Mouse (Mus musculus) NIH3T3 (cell line): ENCODE results near the gene Hpca.

Experiments used
- DNase-seq: peaks from one replicate; pipeline ENCODE4 v3.0.0-alpha.2; 2012; ENCODE audit warnings: low read depth

Gene Hpca

DNA sequence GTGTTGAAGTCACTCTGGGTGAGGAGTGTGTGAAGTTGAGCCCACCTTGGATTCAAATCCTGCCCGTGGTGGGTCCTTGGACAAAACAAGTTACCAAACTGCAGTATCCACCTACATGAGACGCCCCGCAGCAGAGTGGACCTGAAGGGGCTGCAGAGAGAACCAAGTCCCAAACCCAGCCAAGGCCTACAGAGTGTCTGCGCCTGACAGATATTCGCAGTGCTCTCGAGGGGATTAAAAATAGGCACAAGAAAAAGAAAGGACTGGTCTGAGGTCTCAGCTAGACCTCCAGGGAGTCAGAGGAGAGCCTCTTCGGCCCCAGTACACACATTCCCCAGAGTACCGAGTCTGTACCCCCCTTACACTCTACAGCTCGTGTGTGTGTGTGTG, 14.3 kb upstream of the Hpca start:
- DNase-seq, result no peak

DNA sequence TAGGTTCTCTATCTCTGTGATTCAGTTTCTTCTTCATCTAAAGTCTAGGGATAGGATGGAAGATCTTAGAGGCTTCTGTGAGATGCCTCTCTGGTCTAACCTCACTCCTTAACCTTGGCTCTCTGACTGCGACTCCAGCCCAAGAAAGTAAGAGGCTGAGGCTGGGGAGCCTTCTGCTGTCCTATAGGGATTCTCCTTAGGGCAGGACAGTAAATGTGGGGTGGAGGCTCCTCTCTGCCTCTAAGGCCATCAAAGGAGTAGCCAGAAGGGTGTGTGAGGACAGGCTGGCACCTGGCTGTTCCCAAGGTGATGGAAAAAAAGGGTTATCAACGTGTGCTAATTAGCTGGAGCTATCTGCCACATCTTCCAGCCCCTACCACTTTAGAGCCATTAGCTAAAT, 13.8 kb upstream of the Hpca start:
- DNase-seq, result no peak

DNA sequence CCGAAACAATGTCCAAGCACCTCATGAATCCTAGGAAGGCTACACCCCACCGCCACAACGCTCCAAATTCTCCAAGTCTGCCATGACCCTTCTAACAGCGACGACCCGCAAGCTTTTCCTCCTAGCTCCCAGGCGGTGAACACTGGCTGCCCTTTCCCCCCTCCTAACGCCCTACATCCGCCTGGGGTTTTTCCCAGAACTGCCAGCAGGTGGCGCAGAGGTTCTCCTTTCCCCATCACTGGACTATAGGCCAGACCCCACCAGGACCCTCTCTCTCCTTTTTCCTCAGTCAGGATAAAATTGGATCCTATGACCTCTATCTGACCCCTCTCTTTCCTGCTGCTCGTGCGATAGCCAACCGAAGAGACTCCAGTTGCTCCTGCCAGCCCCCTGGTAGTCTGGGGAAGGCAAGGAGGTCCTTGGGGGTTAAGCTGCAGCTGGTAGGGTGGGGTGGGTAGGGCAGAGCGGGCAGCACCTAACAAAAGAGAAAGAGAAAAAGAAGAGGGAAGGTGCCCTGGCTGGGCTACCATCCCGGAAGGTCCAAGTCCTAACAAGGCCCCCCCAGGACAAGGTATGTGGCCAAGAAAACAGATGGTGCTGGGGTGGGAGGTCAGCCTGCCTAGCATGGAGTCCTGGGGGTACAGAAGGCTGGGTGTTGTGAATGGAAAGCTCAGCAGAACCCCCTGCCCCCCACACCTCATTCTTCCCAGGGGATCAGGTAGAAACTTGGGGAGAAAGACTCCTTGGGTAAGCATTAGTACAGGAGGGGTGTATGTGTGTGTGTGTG, 13.2 kb upstream of the Hpca start:
- DNase-seq, result peak; percentile 86

DNA sequence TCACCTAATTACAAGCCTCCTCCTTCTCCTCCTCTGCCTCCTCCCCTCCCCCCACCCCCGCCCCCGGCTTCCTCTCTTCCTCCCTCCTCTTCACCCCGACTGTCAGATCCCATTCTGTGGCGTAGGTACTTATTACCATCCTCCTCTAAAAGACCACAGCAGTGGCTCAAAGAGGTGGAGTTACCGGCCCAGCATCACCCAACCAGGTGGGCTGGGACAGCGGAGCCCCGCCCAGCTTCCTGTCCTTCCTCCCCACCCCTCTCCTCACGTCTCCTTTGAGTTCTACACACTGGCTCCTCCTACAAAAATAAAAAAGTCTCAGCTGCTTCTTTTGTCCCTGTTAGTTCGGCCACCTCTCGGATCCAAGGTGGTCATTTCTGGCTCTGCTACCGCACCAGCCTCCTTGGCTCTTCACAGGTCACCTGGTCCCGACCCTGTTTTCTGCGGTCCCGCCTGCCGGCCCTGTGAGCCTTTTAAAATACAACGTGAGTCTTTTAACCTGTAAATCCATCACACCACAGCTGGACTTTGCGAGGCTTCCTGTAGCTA, 9.0 kb upstream of the Hpca start:
- DNase-seq, result no peak

GRCm38 (mm10) chr4:129130149-129130548, 8.3 kb upstream of the Hpca start:
- DNase-seq, result peak; percentile 80

- no peak for DNase-seq
Measured at GRCm38 (mm10) chr4:129129387-129129786, 7.6 kb upstream of the Hpca start.

GRCm38 (mm10) chr4:129128582-129129338, 6.9 kb upstream of the Hpca start:
- no peak for DNase-seq

- peak; percentile 38 for DNase-seq
Measured at GRCm38 (mm10) chr4:129125736-129126451, 4.1 kb upstream of the Hpca start.

DNA sequence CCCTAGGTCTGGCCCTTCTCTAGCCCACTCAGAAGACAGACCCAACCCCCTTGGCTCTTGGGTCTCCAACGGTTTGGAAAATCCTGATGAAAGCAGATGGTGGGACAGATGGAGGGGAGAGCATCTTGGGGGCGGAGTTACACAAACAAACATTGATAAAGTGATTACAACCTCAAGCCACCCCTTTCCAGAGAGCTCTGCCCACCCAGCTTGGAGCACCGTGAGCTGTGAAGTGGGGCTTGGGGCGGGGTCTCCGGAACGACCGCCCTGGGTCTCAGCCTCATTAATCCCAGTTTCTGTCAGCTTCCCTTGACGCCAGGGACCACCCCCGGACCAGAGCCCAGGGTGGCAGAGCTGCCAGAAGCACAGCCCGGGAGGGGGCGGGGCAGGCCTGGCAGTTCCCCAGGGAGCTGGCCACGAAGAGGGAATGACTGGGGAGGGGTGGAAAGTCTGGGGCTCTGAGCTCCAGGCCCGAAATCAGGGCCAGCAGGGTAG, 2.9 kb upstream of the Hpca start:
- no peak for DNase-seq

DNA sequence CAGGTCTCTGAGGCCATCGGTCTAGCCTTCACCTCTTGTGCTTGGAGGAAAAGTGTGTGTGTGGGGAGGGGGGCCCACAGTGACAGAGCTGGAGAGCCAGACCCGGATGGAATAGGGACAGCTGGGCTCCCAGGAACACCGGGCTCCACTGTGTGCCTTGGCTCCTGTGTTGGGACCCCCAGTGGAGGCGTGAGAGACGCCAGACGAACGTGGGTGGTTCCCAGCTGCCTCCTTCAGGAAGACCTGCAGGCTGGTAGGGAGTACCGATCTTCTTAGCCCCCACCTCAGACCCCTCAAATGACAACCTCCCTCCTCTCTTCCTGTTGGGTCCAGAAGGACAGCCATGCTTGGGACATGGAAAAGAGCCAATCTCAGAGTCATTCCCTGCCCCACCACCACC, 883 bp upstream of the Hpca start:
- DNase-seq, result no peak

GRCm38 (mm10) chr4:129122107-129122506, 271 bp upstream of the Hpca start:
- DNase-seq, result no peak

GRCm38 (mm10) chr4:129120520-129121445, 1.1 kb downstream of the Hpca start:
- DNase-seq, result peak; percentile 73

DNA sequence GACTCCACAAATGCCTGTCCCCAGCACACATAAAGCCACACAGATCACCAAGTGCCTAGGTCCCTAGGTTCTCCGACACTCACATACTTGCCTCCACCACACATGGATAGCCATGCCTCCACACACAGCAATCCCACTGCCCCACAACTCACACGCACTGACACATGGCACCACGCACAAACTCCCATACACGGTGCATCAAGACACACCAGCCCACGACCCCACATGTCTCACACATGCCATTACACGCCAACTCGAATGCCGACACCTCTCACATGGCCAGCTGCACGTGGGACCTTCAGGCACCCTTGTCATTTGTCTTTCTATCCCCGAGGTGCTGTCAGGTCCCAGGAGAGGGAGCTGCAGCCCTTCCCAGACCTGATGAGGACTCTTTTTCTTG, 2.1 kb downstream of the Hpca start:
- DNase-seq, result no peak

- no peak for DNase-seq
Measured at GRCm38 (mm10) chr4:129117720-129118510, 3.9 kb downstream of the Hpca start.

DNA sequence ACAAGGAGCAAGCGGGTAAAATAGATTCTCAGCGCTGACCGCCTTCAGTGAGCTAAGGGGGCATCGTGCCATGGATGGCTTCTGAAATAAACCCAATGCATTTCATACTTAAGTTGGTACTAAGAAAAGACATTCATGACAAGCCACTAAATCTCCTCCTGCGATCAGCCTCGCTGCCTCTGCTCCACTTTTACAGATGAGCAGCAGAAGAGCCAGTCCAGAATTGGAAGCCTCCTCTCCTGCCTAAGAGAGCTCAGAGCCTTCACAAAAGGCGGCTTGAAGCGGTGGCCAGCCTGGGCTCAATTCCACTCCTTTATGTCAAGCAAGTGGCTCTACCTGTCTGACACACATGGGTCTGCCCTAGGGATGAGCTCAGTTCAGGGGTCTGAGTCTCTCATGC, 5.1 kb downstream of the Hpca start:
- DNase-seq, result no peak

GRCm38 (mm10) chr4:129113083-129113988, 8.5 kb downstream of the Hpca start:
- peak; percentile 67 for DNase-seq

- no peak for DNase-seq
Measured at GRCm38 (mm10) chr4:129112231-129112630, 9.6 kb downstream of the Hpca start.

- DNase-seq, result peak; percentile 70
Measured at GRCm38 (mm10) chr4:129111350-129111749, 10.5 kb downstream of the Hpca start.

DNA sequence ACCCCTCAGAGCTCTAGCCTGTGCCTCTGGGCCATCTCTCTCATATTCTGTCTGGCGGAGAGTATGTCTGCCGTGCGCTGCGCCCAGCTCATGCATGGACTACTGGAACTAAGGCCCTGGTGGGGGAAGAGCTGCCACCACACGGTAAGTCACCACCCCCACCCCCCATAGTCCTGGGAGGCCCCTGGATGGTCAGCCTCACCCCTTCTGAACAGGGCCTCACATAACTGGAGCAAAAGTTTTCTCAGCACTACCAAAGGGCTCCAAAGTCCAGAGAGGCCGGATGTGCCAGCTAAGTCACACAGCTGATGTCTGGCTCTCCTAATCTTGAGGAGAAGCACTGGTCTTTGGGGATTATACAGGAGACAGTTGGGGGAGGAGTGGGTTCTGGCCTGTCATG, 11.0 kb downstream of the Hpca start:
- no peak for DNase-seq
